Mouse (Mus musculus): ENCODE data around the gene Olfr1100. TPM values are rescaled to one million over a fixed set of nuclear protein-coding genes. Genes with fewer than 3 reads are reported as not detected.

The Olfr1100 gene
- polyA plus RNA-seq (2014; fragmentation: Nextera tagmentation; extraction: Ambion mirVana) = not detected in 2 replicates

DNA sequence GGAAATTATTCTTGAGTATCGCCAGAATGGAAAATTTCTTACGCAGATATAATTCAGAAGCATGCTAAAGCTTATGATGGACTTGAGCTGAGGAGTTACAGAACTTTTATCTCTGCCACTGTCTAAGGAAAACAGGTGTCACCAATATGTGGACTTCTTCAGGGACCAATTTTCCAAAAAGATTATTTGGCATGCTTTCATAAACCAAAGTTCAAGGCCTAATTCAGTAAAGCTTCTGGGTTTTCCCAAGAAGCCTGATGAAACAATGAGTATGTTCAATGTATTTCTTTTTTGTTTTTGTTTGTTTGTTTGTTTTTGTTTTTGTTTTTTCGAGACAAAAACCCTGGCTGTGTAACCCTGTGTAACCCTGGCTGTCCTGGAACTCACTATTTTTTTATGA is at the start of gene Olfr1100:
TSS of gene Olfr1100 (minus strand) at position 101 of the 400 bp plus-strand sequence.
- no peak within 1 kb of the TSS for H3K27ac ChIP-seq (replicated peaks; ENCODE audit: low read depth, low read length)
- H3K4me2 ChIP-seq (ENCODE audit: low read depth, low read length) = no peak within 1 kb of the TSS
- no peaks in the 10 kb centered on the region for H3K27me3 ChIP-seq (ENCODE audit: control insufficient read depth, insufficient read depth, low read length)
- WGBS = 83% methylated on average over 3 of the region's 3 CpGs
- H3K9ac ChIP-seq (replicated peaks; ENCODE audit: low read length) = no peak within 1 kb of the TSS
- ATAC-seq (replicated peaks; ENCODE audit: insufficient number of reproducible peaks, low FRiP score, low TSS enrichment, low read depth) (no peak), DNase-seq (ENCODE audit: low spot score) (no peak)
- no peaks in the 10 kb centered on the region for H3K36me3 ChIP-seq (replicated peaks; ENCODE audit: control insufficient read depth, insufficient read depth, low read depth, low read length)
- no peak within 1 kb of the TSS for H3K4me3 ChIP-seq (ENCODE audit: low read depth, low read length)
- no peaks in the 10 kb centered on the region for H3K4me1 ChIP-seq (ENCODE audit: control insufficient read depth, insufficient read depth, low read length)
- H3K9me3 ChIP-seq (replicated peaks; ENCODE audit: control insufficient read depth, low read length) = no peaks in the 10 kb centered on the region

DNA sequence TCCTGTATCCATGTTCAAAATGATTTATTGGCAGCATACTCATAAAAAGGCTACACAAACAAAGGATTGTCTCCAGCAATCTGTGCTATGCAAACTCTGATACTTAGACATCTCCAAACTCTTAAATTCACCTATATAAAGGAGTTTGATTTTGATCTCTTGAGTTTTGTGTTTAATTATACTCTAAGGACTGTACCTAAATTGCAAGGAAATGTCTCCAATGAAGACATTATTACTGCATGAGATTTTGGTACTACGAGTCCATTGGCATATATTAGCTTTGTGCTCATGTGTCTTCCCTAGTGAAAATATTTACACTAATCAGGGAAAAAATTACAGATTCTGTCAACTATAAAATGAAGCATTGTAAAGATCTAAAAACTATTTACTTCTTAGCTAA is 47.2 kb upstream of the Olfr1100 start, which contains the start of gene Olfr1104:
TSS of gene Olfr1104 (minus strand) at position 101 of the 400 bp plus-strand sequence.
- no peak for ATAC-seq (replicated peaks; ENCODE audit: insufficient number of reproducible peaks, low FRiP score, low TSS enrichment, low read depth)
- DNase-seq (ENCODE audit: low spot score) = no peak
- H3K4me1 ChIP-seq (ENCODE audit: control insufficient read depth, insufficient read depth, low read length) = no peaks in the 10 kb centered on the region
- no peaks in the 10 kb centered on the region for H3K27me3 ChIP-seq (ENCODE audit: control insufficient read depth, insufficient read depth, low read length)
- no peak within 1 kb of the TSS for H3K4me3 ChIP-seq (ENCODE audit: low read depth, low read length)
- no peaks in the 10 kb centered on the region for H3K36me3 ChIP-seq (replicated peaks; ENCODE audit: control insufficient read depth, insufficient read depth, low read depth, low read length)
- H3K27ac ChIP-seq (replicated peaks; ENCODE audit: low read depth, low read length) = no peak within 1 kb of the TSS
- no peak within 1 kb of the TSS for H3K4me2 ChIP-seq (ENCODE audit: low read depth, low read length)
- H3K9me3 ChIP-seq (replicated peaks; ENCODE audit: control insufficient read depth, low read length) = no peaks in the 10 kb centered on the region
- 86% methylated on average over 1 of the region's 1 CpGs for WGBS
- no peak within 1 kb of the TSS for H3K9ac ChIP-seq (replicated peaks; ENCODE audit: low read length)

- Histone ChIP-seq H3K4me1 (ENCODE audit: control insufficient read depth, insufficient read depth, low read length) (no peaks in the 10 kb centered on the region), H3K9ac (replicated peaks; ENCODE audit: low read length) (no peak within 1 kb of the TSS), H3K9me3 (replicated peaks; ENCODE audit: control insufficient read depth, low read length) (no peaks in the 10 kb centered on the region), H3K27me3 (ENCODE audit: control insufficient read depth, insufficient read depth, low read length) (no peaks in the 10 kb centered on the region), H3K4me3 (ENCODE audit: low read depth, low read length) (no peak within 1 kb of the TSS), H3K27ac (replicated peaks; ENCODE audit: low read depth, low read length) (no peak within 1 kb of the TSS), H3K36me3 (replicated peaks; ENCODE audit: control insufficient read depth, insufficient read depth, low read depth, low read length) (no peaks in the 10 kb centered on the region), H3K4me2 (ENCODE audit: low read depth, low read length) (no peak within 1 kb of the TSS)
- no peak for DNase-seq (ENCODE audit: low spot score)
- ATAC-seq (replicated peaks; ENCODE audit: insufficient number of reproducible peaks, low FRiP score, low TSS enrichment, low read depth) = no peak
Measured at GRCm38 (mm10) chr2:86998098-86998497, 18.3 kb upstream of the Olfr1100 start, which contains the start of gene Olfr1102. Olfr1102 (plus strand) TSS chr2:86998398.

DNA sequence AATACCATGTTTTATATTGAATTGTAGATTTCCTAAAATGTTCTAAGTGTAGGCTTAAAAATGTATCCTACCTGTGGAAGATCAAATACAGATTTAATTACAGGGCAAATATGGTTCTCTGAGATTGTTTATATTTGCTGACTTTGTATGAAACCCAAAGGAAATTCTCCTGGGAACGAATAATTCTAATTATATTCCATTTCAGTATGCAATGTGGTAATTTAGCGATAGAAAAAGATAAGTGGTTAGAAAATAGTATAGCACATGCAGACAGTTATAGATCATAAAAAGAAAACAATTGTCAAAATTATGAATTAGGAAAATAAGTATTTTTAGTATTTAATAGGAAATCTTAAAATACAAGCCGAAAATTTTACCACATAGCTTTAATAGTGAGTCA is 11.4 kb upstream of the Olfr1100 start, which contains the start of gene Olfr1101:
TSS of gene Olfr1101 (minus strand) at position 101 of the 400 bp plus-strand sequence.
- WGBS = 78% methylated on average over 3 of the region's 3 CpGs
- DNase-seq (ENCODE audit: low spot score) = no peak
- H3K4me1 ChIP-seq (ENCODE audit: control insufficient read depth, insufficient read depth, low read length) = no peaks in the 10 kb centered on the region
- ATAC-seq (replicated peaks; ENCODE audit: insufficient number of reproducible peaks, low FRiP score, low TSS enrichment, low read depth) = no peak
- H3K27ac ChIP-seq (replicated peaks; ENCODE audit: low read depth, low read length) = no peak within 1 kb of the TSS
- no peak within 1 kb of the TSS for H3K4me3 ChIP-seq (ENCODE audit: low read depth, low read length)
- H3K9me3 ChIP-seq (replicated peaks; ENCODE audit: control insufficient read depth, low read length) = no peaks in the 10 kb centered on the region
- no peak within 1 kb of the TSS for H3K4me2 ChIP-seq (ENCODE audit: low read depth, low read length)
- no peaks in the 10 kb centered on the region for H3K27me3 ChIP-seq (ENCODE audit: control insufficient read depth, insufficient read depth, low read length)
- H3K36me3 ChIP-seq (replicated peaks; ENCODE audit: control insufficient read depth, insufficient read depth, low read depth, low read length) = no peaks in the 10 kb centered on the region
- no peak within 1 kb of the TSS for H3K9ac ChIP-seq (replicated peaks; ENCODE audit: low read length)

- DNase-seq (ENCODE audit: low spot score) (no peak), ATAC-seq (replicated peaks; ENCODE audit: insufficient number of reproducible peaks, low FRiP score, low TSS enrichment, low read depth) (no peak)
- H3K27me3 ChIP-seq (ENCODE audit: control insufficient read depth, insufficient read depth, low read length) = no peaks in the 10 kb centered on the region
- H3K9me3 ChIP-seq (replicated peaks; ENCODE audit: control insufficient read depth, low read length) = no peaks in the 10 kb centered on the region
- no peak within 1 kb of the TSS for H3K4me3 ChIP-seq (ENCODE audit: low read depth, low read length)
- no peak within 1 kb of the TSS for H3K27ac ChIP-seq (replicated peaks; ENCODE audit: low read depth, low read length)
- no peaks in the 10 kb centered on the region for H3K36me3 ChIP-seq (replicated peaks; ENCODE audit: control insufficient read depth, insufficient read depth, low read depth, low read length)
- H3K9ac ChIP-seq (replicated peaks; ENCODE audit: low read length) = no peak within 1 kb of the TSS
- H3K4me1 ChIP-seq (ENCODE audit: control insufficient read depth, insufficient read depth, low read length) = no peaks in the 10 kb centered on the region
- 83% methylated on average over 1 of the region's 1 CpGs for WGBS
- no peak within 1 kb of the TSS for H3K4me2 ChIP-seq (ENCODE audit: low read depth, low read length)
Measured at GRCm38 (mm10) chr2:86960593-86960992, 19.2 kb downstream of the Olfr1100 start, which contains the start of gene Olfr1099. Olfr1099 (minus strand) TSS chr2:86960693.

DNA sequence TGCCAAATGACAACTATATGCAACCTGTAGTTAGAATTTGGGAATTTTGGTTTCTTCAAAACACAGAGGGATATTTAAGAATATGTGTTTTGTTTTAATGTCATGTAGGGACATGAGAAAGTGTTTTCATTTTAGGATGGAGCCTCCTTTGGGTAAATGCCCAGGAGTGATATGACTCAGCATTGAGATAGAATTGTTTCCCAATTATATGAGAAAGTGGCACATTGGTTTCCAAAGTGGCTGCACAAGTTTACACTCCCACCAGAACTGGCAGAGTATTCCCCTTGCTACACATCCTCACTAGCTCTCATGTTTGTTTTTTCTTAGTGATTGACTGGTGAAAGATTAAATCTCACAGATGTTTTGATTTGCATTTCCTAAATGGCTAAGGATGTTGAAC is 53.2 kb downstream of the Olfr1100 start:
- Histone ChIP-seq H3K9ac (replicated peaks; ENCODE audit: low read length) (no peak overlapping the region), H3K4me2 (ENCODE audit: low read depth, low read length) (no peak overlapping the region), H3K36me3 (replicated peaks; ENCODE audit: control insufficient read depth, insufficient read depth, low read depth, low read length) (no peaks in the 10 kb centered on the region), H3K9me3 (replicated peaks; ENCODE audit: control insufficient read depth, low read length) (no peaks in the 10 kb centered on the region), H3K4me1 (ENCODE audit: control insufficient read depth, insufficient read depth, low read length) (no peaks in the 10 kb centered on the region), H3K27ac (replicated peaks; ENCODE audit: low read depth, low read length) (no peak overlapping the region), H3K4me3 (ENCODE audit: low read depth, low read length) (no peak overlapping the region), H3K27me3 (ENCODE audit: control insufficient read depth, insufficient read depth, low read length) (no peaks in the 10 kb centered on the region)
- DNase-seq (ENCODE audit: low spot score) (no peak), ATAC-seq (replicated peaks; ENCODE audit: insufficient number of reproducible peaks, low FRiP score, low TSS enrichment, low read depth) (no peak)

Other genes with a start within 250 kb of the Olfr1100 start
- gene Olfr1089, start 246.3 kb downstream of the Olfr1100 start, polyA plus RNA-seq (2014; fragmentation: Nextera tagmentation; extraction: Ambion mirVana) = not detected in 2 replicates
- gene Olfr1090, start 221.0 kb downstream of the Olfr1100 start, polyA plus RNA-seq (2014; fragmentation: Nextera tagmentation; extraction: Ambion mirVana) = not detected in 2 replicates
- gene Olfr1093, start 197.5 kb downstream of the Olfr1100 start, polyA plus RNA-seq (2014; fragmentation: Nextera tagmentation; extraction: Ambion mirVana) = not detected in 2 replicates
- not detected in 2 replicates for gene Olfr141, start 169.9 kb downstream of the Olfr1100 start, polyA plus RNA-seq (2014; fragmentation: Nextera tagmentation; extraction: Ambion mirVana)
- gene Olfr1094, start 155.3 kb downstream of the Olfr1100 start, polyA plus RNA-seq (2014; fragmentation: Nextera tagmentation; extraction: Ambion mirVana) = not detected in 2 replicates
- not detected in 2 replicates for gene Olfr1095, start 128.3 kb downstream of the Olfr1100 start, polyA plus RNA-seq (2014; fragmentation: Nextera tagmentation; extraction: Ambion mirVana)
- not detected in 2 replicates for gene Gm13723, start 105.2 kb downstream of the Olfr1100 start, polyA plus RNA-seq (2014; fragmentation: Nextera tagmentation; extraction: Ambion mirVana)
- gene Olfr1097, start 87.7 kb downstream of the Olfr1100 start, polyA plus RNA-seq (2014; fragmentation: Nextera tagmentation; extraction: Ambion mirVana) = not detected in 2 replicates
- gene Olfr1098, start 55.4 kb downstream of the Olfr1100 start, polyA plus RNA-seq (2014; fragmentation: Nextera tagmentation; extraction: Ambion mirVana) = not detected in 2 replicates
- gene Olfr1099, start 19.3 kb downstream of the Olfr1100 start, polyA plus RNA-seq (2014; fragmentation: Nextera tagmentation; extraction: Ambion mirVana) = not detected in 2 replicates
- gene Olfr1101, start 11.3 kb upstream of the Olfr1100 start, polyA plus RNA-seq (2014; fragmentation: Nextera tagmentation; extraction: Ambion mirVana) = not detected in 2 replicates
- not detected in 2 replicates for gene Olfr1102, start 18.4 kb upstream of the Olfr1100 start, polyA plus RNA-seq (2014; fragmentation: Nextera tagmentation; extraction: Ambion mirVana)
- gene Olfr1104, start 47.1 kb upstream of the Olfr1100 start, polyA plus RNA-seq (2014; fragmentation: Nextera tagmentation; extraction: Ambion mirVana) = not detected in 2 replicates
- gene Olfr1105, start 56.6 kb upstream of the Olfr1100 start, polyA plus RNA-seq (2014; fragmentation: Nextera tagmentation; extraction: Ambion mirVana) = not detected in 2 replicates
- not detected in 2 replicates for gene Olfr1106, start 72.3 kb upstream of the Olfr1100 start, polyA plus RNA-seq (2014; fragmentation: Nextera tagmentation; extraction: Ambion mirVana)
- gene Olfr1107, start 95.9 kb upstream of the Olfr1100 start, polyA plus RNA-seq (2014; fragmentation: Nextera tagmentation; extraction: Ambion mirVana) = not detected in 2 replicates
- gene Olfr1109, start 116.1 kb upstream of the Olfr1100 start, polyA plus RNA-seq (2014; fragmentation: Nextera tagmentation; extraction: Ambion mirVana) = not detected in 2 replicates
- not detected in 2 replicates for gene Olfr259, start 134.6 kb upstream of the Olfr1100 start, polyA plus RNA-seq (2014; fragmentation: Nextera tagmentation; extraction: Ambion mirVana)
- not detected in 2 replicates for gene Olfr1110, start 160.3 kb upstream of the Olfr1100 start, polyA plus RNA-seq (2014; fragmentation: Nextera tagmentation; extraction: Ambion mirVana)
- not detected in 2 replicates for gene Olfr1111, start 172.7 kb upstream of the Olfr1100 start, polyA plus RNA-seq (2014; fragmentation: Nextera tagmentation; extraction: Ambion mirVana)
- not detected in 2 replicates for gene Olfr1112, start 207.8 kb upstream of the Olfr1100 start, polyA plus RNA-seq (2014; fragmentation: Nextera tagmentation; extraction: Ambion mirVana)
- gene Olfr1113, start 229.0 kb upstream of the Olfr1100 start, polyA plus RNA-seq (2014; fragmentation: Nextera tagmentation; extraction: Ambion mirVana) = not detected in 2 replicates